Mouse (Mus musculus): ENCODE measurements around the gene Hacd4.

DNA sequence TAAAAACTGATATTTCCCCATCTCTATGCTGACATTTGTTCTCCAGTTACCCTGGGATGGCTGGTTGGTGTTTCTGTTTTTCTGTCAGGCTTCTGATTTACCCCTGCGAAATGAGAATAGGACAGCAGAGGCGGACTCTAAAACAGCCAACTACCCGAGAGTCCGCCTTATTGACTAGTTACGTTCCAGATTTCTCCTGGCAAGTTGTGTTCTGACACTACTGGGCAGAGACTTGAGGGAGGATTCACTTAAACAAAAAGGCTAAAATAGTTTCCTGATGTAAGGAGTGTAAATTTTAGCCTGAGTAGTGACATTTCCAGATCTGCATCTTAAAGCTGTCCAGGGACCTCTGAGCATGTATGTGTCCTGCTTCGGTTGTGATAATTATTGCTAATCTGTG lies 35.8 kb downstream of the Hacd4 start:
- TF ChIP-seq CTCF (IDR thresholded peaks at IDR 0.05; ENCODE audit: borderline replicate concordance, insufficient read depth, low read depth, low read length) (no peak), POLR2A (IDR thresholded peaks at IDR 0.05; ENCODE audit: borderline replicate concordance, insufficient read depth, low read length) (no peak)
